Mouse (Mus musculus): Measurements from ENCODE around the gene Adora3. TPM values are rescaled to one million over a fixed set of nuclear protein-coding genes. Genes with fewer than 3 reads are reported as not detected.
A peak's percentile ranks its signal among the peaks of the same experiment; 100 is the strongest.

The Adora3 gene
- total and polyA plus RNA-seq, 2 experiments from 2014 or later: 0.16 to 0.18 TPM

DNA sequence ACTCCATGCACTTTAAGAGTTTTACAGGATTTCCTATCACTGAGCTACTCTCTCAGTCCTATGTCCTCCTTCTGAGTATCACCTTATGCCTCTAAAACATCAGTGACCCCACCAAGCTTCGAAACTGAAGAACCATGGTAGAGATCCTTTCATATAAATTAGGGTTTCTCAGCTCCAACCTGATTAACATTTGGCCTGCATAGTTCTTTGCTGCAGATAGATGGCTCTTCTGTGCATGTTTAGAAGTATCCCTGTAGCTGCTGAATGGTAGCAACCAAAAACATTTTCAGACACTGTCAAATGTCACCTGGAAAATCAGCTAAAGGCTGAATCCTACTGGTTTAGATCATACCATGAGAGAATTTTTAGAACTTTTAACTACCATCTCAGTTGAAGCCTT lies 86.6 kb downstream of the Adora3 start:
- 94% methylated on average over 1 of the region's 1 CpGs for WGBS
- ATAC-seq (no peak), DNase-seq (ENCODE audit: low spot score) (peak; percentile 11)
- Histone ChIP-seq H3K4me2 (ENCODE audit: low read depth, low read length) (peak overlapping the region; percentile 62; the same call in 1 of the 2 replicates), H3K27me3 (ENCODE audit: insufficient read depth, low read length) (no peaks in the 10 kb centered on the region), H3K9me3 (ENCODE audit: low read length) (no peaks in the 10 kb centered on the region), H3K4me3 (ENCODE audit: low read length) (peak overlapping the region; percentile 81; the same call in 1 of the 2 replicates), H3K9ac (replicated peaks; ENCODE audit: low read length) (peak overlapping the region; percentile 33; the same call in 1 of the 2 replicates), H3K27ac (no peak overlapping the region), H3K36me3 (ENCODE audit: insufficient read depth, low read length) (peaks cover 22% of the 10 kb centered on the region), H3K4me1 (ENCODE audit: insufficient read depth, low read length) (peaks cover 19% of the 10 kb centered on the region)
- TF ChIP-seq CTCF (IDR thresholded peaks at IDR 0.05; ENCODE audit: low read depth): peak; percentile 49

DNA sequence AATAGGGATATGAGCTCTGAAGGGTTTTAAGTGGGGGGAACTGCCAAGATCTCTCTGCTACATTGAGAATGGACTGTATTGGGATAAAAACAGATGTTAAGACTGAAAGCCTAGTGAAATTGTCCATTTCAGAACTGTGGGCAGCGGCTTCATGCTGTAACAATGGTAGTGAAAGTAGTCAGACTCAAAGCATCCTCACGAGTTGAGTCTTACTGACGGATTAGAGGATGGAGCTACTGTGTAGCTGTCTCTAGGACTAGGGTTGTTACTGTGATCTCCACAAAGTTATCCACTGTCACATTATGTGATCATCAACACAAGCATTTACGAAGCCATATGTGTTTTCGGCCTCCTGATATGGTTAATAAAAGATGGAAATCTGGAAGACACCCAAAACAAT lies 87.5 kb downstream of the Adora3 start:
- H3K36me3 ChIP-seq (ENCODE audit: insufficient read depth, low read length): peaks cover 24% of the 10 kb centered on the region
- H3K9me3 ChIP-seq (ENCODE audit: low read length): no peaks in the 10 kb centered on the region
- ATAC-seq (no peak), DNase-seq (ENCODE audit: low spot score) (no peak)
- no peak for TF ChIP-seq CTCF (IDR thresholded peaks at IDR 0.05; ENCODE audit: low read depth)
- H3K4me1 ChIP-seq (ENCODE audit: insufficient read depth, low read length): peaks cover 19% of the 10 kb centered on the region
- 41% methylated on average over 5 of the region's 5 CpGs for WGBS
- H3K4me2 ChIP-seq (ENCODE audit: low read depth, low read length): peak overlapping the region; percentile 62
- no peaks in the 10 kb centered on the region for H3K27me3 ChIP-seq (ENCODE audit: insufficient read depth, low read length)
- peak overlapping the region; percentile 81 for H3K4me3 ChIP-seq (ENCODE audit: low read length)
- H3K9ac ChIP-seq (replicated peaks; ENCODE audit: low read length): peak overlapping the region; percentile 94
- peak overlapping the region; percentile 94; the same call in 1 of the 2 replicates for H3K27ac ChIP-seq

Other genes with a start within 250 kb of the Adora3 start
- 18.1 and 23.8 TPM in 2 replicates for gene Ddx20, start 183.3 kb upstream of the Adora3 start, total RNA-seq (2014; rRNA removed)
- gene Ddx20, start 183.3 kb upstream of the Adora3 start, polyA plus RNA-seq (2015; fragmentation: Nextera tagmentation; extraction: Ambion mirVana): 14.4 and 15.8 TPM in 2 replicates
- gene Inka2, start 166.3 kb upstream of the Adora3 start, total RNA-seq (2014; rRNA removed): 11.1 and 15.0 TPM in 2 replicates
- 5.5 and 8.5 TPM in 2 replicates for gene Inka2, start 166.3 kb upstream of the Adora3 start, polyA plus RNA-seq (2015; fragmentation: Nextera tagmentation; extraction: Ambion mirVana)
- gene Rap1a, start 69.5 kb upstream of the Adora3 start, total RNA-seq (2014; rRNA removed): 17.1 and 19.0 TPM in 2 replicates
- 78.6 and 85.8 TPM in 2 replicates for gene Rap1a, start 69.5 kb upstream of the Adora3 start, polyA plus RNA-seq (2015; fragmentation: Nextera tagmentation; extraction: Ambion mirVana)
- not detected in 2 replicates for gene Tmigd3, start within 50 bp of the Adora3 start, total RNA-seq (2014; rRNA removed)
- gene Tmigd3, start within 50 bp of the Adora3 start, polyA plus RNA-seq (2015; fragmentation: Nextera tagmentation; extraction: Ambion mirVana): not detected in 2 replicates
- gene I830077J02Rik, start 61.8 kb downstream of the Adora3 start, total RNA-seq (2014; rRNA removed): 0.14 and 0.21 TPM in 2 replicates
- gene I830077J02Rik, start 61.8 kb downstream of the Adora3 start, polyA plus RNA-seq (2015; fragmentation: Nextera tagmentation; extraction: Ambion mirVana): 0.39 and 0.41 TPM in 2 replicates
- gene Wdr77, start 88.5 kb downstream of the Adora3 start, total RNA-seq (2014; rRNA removed): 66.7 and 70.7 TPM in 2 replicates
- 85.1 and 88.0 TPM in 2 replicates for gene Wdr77, start 88.5 kb downstream of the Adora3 start, polyA plus RNA-seq (2015; fragmentation: Nextera tagmentation; extraction: Ambion mirVana)
- gene Atp5f1, start 89.2 kb downstream of the Adora3 start, total RNA-seq (2014; rRNA removed): 233 and 276 TPM in 2 replicates
- gene Atp5f1, start 89.2 kb downstream of the Adora3 start, polyA plus RNA-seq (2015; fragmentation: Nextera tagmentation; extraction: Ambion mirVana): 607 and 619 TPM in 2 replicates
- gene Ovgp1, start 102.9 kb downstream of the Adora3 start, total RNA-seq (2014; rRNA removed): 5.0 and 6.3 TPM in 2 replicates
- gene Ovgp1, start 102.9 kb downstream of the Adora3 start, polyA plus RNA-seq (2015; fragmentation: Nextera tagmentation; extraction: Ambion mirVana): 4.5 and 5.3 TPM in 2 replicates
- 2.0 and 4.3 TPM in 2 replicates for gene Pifo, start 143.8 kb downstream of the Adora3 start, total RNA-seq (2014; rRNA removed)
- gene Pifo, start 143.8 kb downstream of the Adora3 start, polyA plus RNA-seq (2015; fragmentation: Nextera tagmentation; extraction: Ambion mirVana): 9.8 and 11.1 TPM in 2 replicates
- gene Chil5, start 162.0 kb downstream of the Adora3 start, total RNA-seq (2014; rRNA removed): not detected in 2 replicates
- 0.23 and 0.30 TPM in 2 replicates for gene Chil5, start 162.0 kb downstream of the Adora3 start, polyA plus RNA-seq (2015; fragmentation: Nextera tagmentation; extraction: Ambion mirVana)
- 1.2 and 2.0 TPM in 2 replicates for gene Chia1, start 242.4 kb downstream of the Adora3 start, total RNA-seq (2014; rRNA removed)
- 1.4 and 2.0 TPM in 2 replicates for gene Chia1, start 242.4 kb downstream of the Adora3 start, polyA plus RNA-seq (2015; fragmentation: Nextera tagmentation; extraction: Ambion mirVana)